Mouse (Mus musculus) heart, embryonic 13.5 days (tissue): ENCODE measurements around the gene Polr1d. TPM values are rescaled to one million over a fixed set of nuclear protein-coding genes. Genes with fewer than 3 reads are reported as not detected.

Source experiments
- ATAC-seq: fragments of 200-750 bp; cut with Nextera tagmentation; 2 replicates; pipeline ENCODE4 v1.8.0; 2017; ENCODE audit warnings: moderate TSS enrichment; ENCODE audit not compliant: insufficient number of reproducible peaks, low FRiP score, low TSS enrichment; ENCODE audit errors: extremely low read depth
- H3K27ac ChIP-seq: fragments of 300-500 bp; sonication (generic); replicated peaks from 2 replicates; pipeline ENCODE4 v1.5.1; 2015; ENCODE audit warnings: moderate library complexity, mild to moderate bottlenecking, inconsistent platforms
- H3K27me3 ChIP-seq: fragments of 300-500 bp; sonication (generic); replicated peaks from 2 replicates; pipeline ENCODE4 v1.6.1; 2015; ENCODE audit warnings: mild to moderate bottlenecking, inconsistent platforms
- H3K36me3 ChIP-seq: fragments of 300-500 bp; sonication (generic); 2 replicates; pipeline ENCODE4 v1.6.1; 2015; ENCODE audit warnings: mild to moderate bottlenecking, inconsistent platforms
- H3K4me1 ChIP-seq: fragments of 300-500 bp; sonication (generic); 2 replicates; pipeline ENCODE4 v1.6.1; 2015; ENCODE audit warnings: inconsistent platforms
- H3K4me2 ChIP-seq: fragments of 300-500 bp; sonication (generic); 2 replicates; pipeline ENCODE4 v1.6.1; 2015; ENCODE audit warnings: inconsistent platforms, mild to moderate bottlenecking, moderate library complexity
- H3K4me3 ChIP-seq: fragments of 300-500 bp; sonication (generic); 2 replicates; pipeline ENCODE4 v1.5.1; 2015; ENCODE audit warnings: moderate library complexity, mild to moderate bottlenecking, inconsistent platforms
- H3K9ac ChIP-seq: fragments of 300-500 bp; sonication (generic); 2 replicates; pipeline ENCODE4 v1.6.1; 2015; ENCODE audit warnings: inconsistent platforms, mild to moderate bottlenecking, moderate library complexity
- H3K9me3 ChIP-seq: fragments of 300-500 bp; sonication (generic); 2 replicates; pipeline ENCODE4 v1.6.1; 2016; ENCODE audit warnings: inconsistent platforms
- WGBS: fragments of 180-500 bp; shearing (Covaris S2); methylation state at CpG from one replicate; pipeline ENCODE4 v1.1.7; 2015; ENCODE audit warnings: mixed read lengths; 5-methylcytosine and 5-hydroxymethylcytosine counted together
- polyA plus RNA-seq: library from polyadenylated mRNA; unstranded; fragments of >200 nt; fragmentation: Nextera tagmentation; extraction: Ambion mirVana; gene quantifications from 2 replicates; pipeline ENCODE4 v1.2.1, GENCODE M21; 2015

The Polr1d gene
- polyA plus RNA-seq, 1 experiment from 2014 or later, result 90.1 TPM

DNA sequence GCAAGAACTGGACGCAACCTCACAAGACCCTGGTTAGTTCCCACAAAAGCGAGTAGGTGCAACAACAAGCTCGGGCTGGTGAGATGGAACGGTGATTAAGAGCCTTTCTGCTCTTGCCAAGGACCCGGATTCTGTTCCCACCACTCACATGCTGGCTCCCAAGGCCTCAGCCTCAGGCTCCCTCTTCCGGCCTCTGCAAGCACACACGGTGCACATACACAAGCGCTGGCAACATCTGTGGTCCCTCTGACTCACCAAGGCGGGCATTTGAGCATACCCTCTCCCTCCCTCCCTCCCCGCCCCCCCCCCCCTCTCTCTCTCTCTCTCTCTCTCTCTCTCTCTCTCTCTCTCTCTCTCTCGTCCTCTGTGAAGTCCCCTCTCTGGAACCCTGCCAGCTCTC is 31.5 kb upstream of the Polr1d start:
- peaks cover 26% of the 10 kb centered on the region for H3K4me1 ChIP-seq
- H3K4me3 ChIP-seq, result no peak overlapping the region
- no peaks in the 10 kb centered on the region for H3K9me3 ChIP-seq
- H3K4me2 ChIP-seq, result no peak overlapping the region
- H3K27ac ChIP-seq, result no peak overlapping the region
- peaks cover 19% of the 10 kb centered on the region for H3K36me3 ChIP-seq
- WGBS, result 66% methylated on average over 10 of the region's 11 CpGs
- no peaks in the 10 kb centered on the region for H3K27me3 ChIP-seq
- H3K9ac ChIP-seq, result no peak overlapping the region
- no peak for ATAC-seq

- Histone ChIP-seq H3K36me3 (peaks cover 13% of the 10 kb centered on the region), H3K4me3 (no peak overlapping the region), H3K27ac (no peak overlapping the region), H3K4me2 (no peak overlapping the region), H3K9me3 (no peaks in the 10 kb centered on the region), H3K4me1 (peaks cover 31% of the 10 kb centered on the region), H3K9ac (no peak overlapping the region), H3K27me3 (no peaks in the 10 kb centered on the region)
- WGBS, result 63% methylated on average over 11 of the region's 11 CpGs
- no peak for ATAC-seq
Observed at GRCm38 (mm10) chr5:147045929-147046328, 30.9 kb upstream of the Polr1d start.

GRCm38 (mm10) chr5:147049544-147050209 is 27.2 kb upstream of the Polr1d start:
- Histone ChIP-seq H3K9me3 (no peaks in the 10 kb centered on the region), H3K4me3 (no peak overlapping the region), H3K36me3 (no peaks in the 10 kb centered on the region), H3K4me2 (no peak overlapping the region), H3K4me1 (peaks cover 57% of the 10 kb centered on the region), H3K27ac (no peak overlapping the region), H3K9ac (no peak overlapping the region), H3K27me3 (no peaks in the 10 kb centered on the region)
- WGBS, result 73% methylated on average over 19 of the region's 19 CpGs
- no peak for ATAC-seq

GRCm38 (mm10) chr5:147050816-147051499 is 25.9 kb upstream of the Polr1d start:
- Histone ChIP-seq H3K4me2 (peak overlapping the region; percentile 15), H3K9ac (peak overlapping the region; percentile 25; the same call in 1 of the 2 replicates), H3K27ac (no peak overlapping the region), H3K27me3 (no peaks in the 10 kb centered on the region), H3K4me3 (no peak overlapping the region), H3K36me3 (no peaks in the 10 kb centered on the region), H3K4me1 (peaks cover 58% of the 10 kb centered on the region), H3K9me3 (no peaks in the 10 kb centered on the region)
- WGBS, result 57% methylated on average over 13 of the region's 13 CpGs
- ATAC-seq, result no peak

- H3K36me3 ChIP-seq, result no peaks in the 10 kb centered on the region
- no peak overlapping the region for H3K9ac ChIP-seq
- peaks cover 58% of the 10 kb centered on the region for H3K4me1 ChIP-seq
- peak overlapping the region; percentile 15 for H3K4me2 ChIP-seq
- no peaks in the 10 kb centered on the region for H3K27me3 ChIP-seq
- H3K9me3 ChIP-seq, result no peaks in the 10 kb centered on the region
- H3K4me3 ChIP-seq, result no peak overlapping the region
- no peak for ATAC-seq
- H3K27ac ChIP-seq, result no peak overlapping the region
- 54% methylated on average over 29 of the region's 29 CpGs for WGBS
Observed at GRCm38 (mm10) chr5:147051500-147052308, 25.1 kb upstream of the Polr1d start.

- H3K4me3 ChIP-seq, result no peak overlapping the region
- no peak overlapping the region for H3K27ac ChIP-seq
- 77% methylated on average over 4 of the region's 4 CpGs for WGBS
- peaks cover 63% of the 10 kb centered on the region for H3K4me1 ChIP-seq
- H3K9me3 ChIP-seq, result no peaks in the 10 kb centered on the region
- no peak for ATAC-seq
- H3K9ac ChIP-seq, result no peak overlapping the region
- H3K27me3 ChIP-seq, result no peaks in the 10 kb centered on the region
- peak overlapping the region; percentile 15; the same call in 1 of the 2 replicates for H3K4me2 ChIP-seq
- no peaks in the 10 kb centered on the region for H3K36me3 ChIP-seq
Observed at GRCm38 (mm10) chr5:147052309-147052558, 24.6 kb upstream of the Polr1d start.

GRCm38 (mm10) chr5:147053071-147053470 is 23.8 kb upstream of the Polr1d start:
- Histone ChIP-seq H3K27ac (no peak overlapping the region), H3K27me3 (no peaks in the 10 kb centered on the region), H3K4me2 (no peak overlapping the region), H3K36me3 (no peaks in the 10 kb centered on the region), H3K4me1 (peaks cover 67% of the 10 kb centered on the region), H3K9ac (no peak overlapping the region), H3K4me3 (no peak overlapping the region), H3K9me3 (no peaks in the 10 kb centered on the region)
- no peak for ATAC-seq
- WGBS, result 84% methylated on average over 6 of the region's 6 CpGs

DNA sequence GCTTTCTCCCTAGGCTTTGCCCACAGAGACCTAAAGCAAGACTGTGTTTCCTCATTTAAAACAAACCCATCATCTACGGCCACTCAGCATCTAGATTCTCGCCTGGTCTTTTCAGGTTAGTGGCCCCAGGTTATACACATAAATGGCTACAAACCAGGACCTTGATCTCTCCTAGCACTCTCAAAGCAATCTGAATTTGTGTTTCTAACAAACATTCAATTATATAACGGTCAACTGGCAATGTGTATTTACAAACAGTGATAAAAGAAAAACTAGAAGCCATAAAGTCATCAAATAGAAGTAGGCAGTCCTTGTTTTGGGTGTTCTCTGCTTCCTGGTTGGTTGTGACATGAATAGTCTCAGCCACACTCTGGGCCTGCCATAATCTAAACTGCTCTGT is 23.4 kb upstream of the Polr1d start:
- peaks cover 69% of the 10 kb centered on the region for H3K4me1 ChIP-seq
- H3K27me3 ChIP-seq, result no peaks in the 10 kb centered on the region
- ATAC-seq, result no peak
- no peak overlapping the region for H3K9ac ChIP-seq
- no peaks in the 10 kb centered on the region for H3K9me3 ChIP-seq
- 88% methylated on average over 3 of the region's 3 CpGs for WGBS
- H3K4me3 ChIP-seq, result no peak overlapping the region
- H3K4me2 ChIP-seq, result no peak overlapping the region
- H3K27ac ChIP-seq, result no peak overlapping the region
- no peaks in the 10 kb centered on the region for H3K36me3 ChIP-seq

- Histone ChIP-seq H3K4me3 (no peak overlapping the region), H3K4me2 (no peak overlapping the region), H3K4me1 (peaks cover 69% of the 10 kb centered on the region), H3K9ac (no peak overlapping the region), H3K27ac (no peak overlapping the region), H3K9me3 (no peaks in the 10 kb centered on the region), H3K36me3 (no peaks in the 10 kb centered on the region), H3K27me3 (no peaks in the 10 kb centered on the region)
- 74% methylated on average over 6 of the region's 6 CpGs for whole genome bisulfite sequencing
- no peak for ATAC-seq
Observed at GRCm38 (mm10) chr5:147054328-147054727, 22.5 kb upstream of the Polr1d start.

DNA sequence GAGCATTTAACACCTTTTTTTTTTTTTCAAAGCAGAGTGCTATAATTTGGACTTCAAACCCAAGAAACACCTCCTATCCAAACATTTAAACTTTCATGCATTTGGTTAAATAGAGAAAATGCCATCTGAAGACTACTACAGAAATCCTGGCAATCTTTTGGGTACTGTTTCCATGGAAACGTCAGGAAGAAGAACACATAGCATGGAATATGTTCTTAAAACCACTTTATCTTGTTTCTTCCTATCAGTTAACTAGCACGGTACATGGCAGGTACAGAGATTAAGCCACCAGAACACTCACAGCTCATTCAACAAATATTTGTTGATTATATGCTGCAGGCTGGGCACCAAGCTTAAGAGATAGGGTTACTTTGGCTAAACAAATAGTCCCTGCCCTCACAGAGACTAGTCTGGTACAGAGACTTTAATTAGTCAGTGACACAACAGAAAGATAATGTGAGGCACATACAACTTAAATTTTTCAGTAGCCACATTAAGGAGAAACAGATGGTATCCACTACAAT is 22.0 kb upstream of the Polr1d start:
- no peaks in the 10 kb centered on the region for H3K36me3 ChIP-seq
- peaks cover 70% of the 10 kb centered on the region for H3K4me1 ChIP-seq
- H3K27ac ChIP-seq, result no peak overlapping the region
- no peak overlapping the region for H3K9ac ChIP-seq
- H3K27me3 ChIP-seq, result no peaks in the 10 kb centered on the region
- no peak overlapping the region for H3K4me2 ChIP-seq
- no peak for ATAC-seq
- H3K4me3 ChIP-seq, result no peak overlapping the region
- H3K9me3 ChIP-seq, result no peaks in the 10 kb centered on the region
- WGBS, result 33% methylated on average over 2 of the region's 2 CpGs

DNA sequence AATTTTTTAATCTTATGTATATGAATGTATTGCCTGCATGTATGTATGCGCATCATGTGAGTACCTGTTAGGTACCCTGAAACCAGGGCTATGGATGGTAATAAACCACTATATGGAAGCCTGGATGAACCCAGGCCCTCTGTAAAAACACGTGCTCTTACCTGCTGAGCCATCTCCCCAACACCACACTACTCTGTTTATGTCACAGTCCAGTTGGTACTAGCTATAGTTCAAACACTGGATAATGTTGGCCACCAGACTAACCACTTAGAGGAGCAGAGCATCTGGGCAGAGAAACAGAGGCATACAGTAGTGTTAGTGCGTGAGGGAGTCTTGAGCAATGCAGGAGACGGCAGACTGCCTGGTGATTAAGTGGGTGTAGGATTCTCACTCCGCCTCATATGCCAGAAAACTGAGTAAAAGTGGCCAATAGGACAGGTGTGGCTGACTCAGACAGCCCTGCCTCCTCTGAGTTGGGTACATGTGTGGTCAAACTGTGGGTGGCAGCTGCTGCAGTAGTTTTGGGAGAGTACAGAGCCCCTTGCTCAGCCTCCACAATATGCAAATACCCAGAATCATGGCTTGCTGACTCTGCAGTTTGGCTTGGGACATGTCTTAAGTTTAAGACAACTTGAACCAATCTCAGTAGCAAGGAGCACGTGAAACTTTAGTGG is 21.1 kb upstream of the Polr1d start:
- no peaks in the 10 kb centered on the region for H3K27me3 ChIP-seq
- peaks cover 70% of the 10 kb centered on the region for H3K4me1 ChIP-seq
- no peaks in the 10 kb centered on the region for H3K9me3 ChIP-seq
- H3K4me2 ChIP-seq, result no peak overlapping the region
- H3K9ac ChIP-seq, result no peak overlapping the region
- no peak overlapping the region for H3K27ac ChIP-seq
- ATAC-seq, result no peak
- no peaks in the 10 kb centered on the region for H3K36me3 ChIP-seq
- no peak overlapping the region for H3K4me3 ChIP-seq
- 86% methylated on average over 6 of the region's 6 CpGs for WGBS
